Mouse (Mus musculus) c-Kit-positive CD71-positive TER-119-negative erythroid progenitor cells, embryonic 14.5 days (primary cell): ENCODE measurements around the gene Olfr1133.
"Not testable (repeated sequence)": the region's sequence is repeated elsewhere in the genome, so short reads cannot be mapped to it uniquely, and the experiment has no call there.

Source experiments
- DNase-seq: peaks from one replicate; pipeline ENCODE4 v3.0.0-alpha.2; 2013; ENCODE audit warnings: low read depth

Gene Olfr1133

GRCm38 (mm10) chr2:87647274-87647673 is at the start of gene Olfr1133:
TSS of gene Olfr1133 (minus strand) at chr2:87647374.
- DNase-seq: no peak

GRCm38 (mm10) chr2:87693847-87694246 is 46.7 kb upstream of the Olfr1133 start, which contains the start of gene Olfr1136:
TSS of gene Olfr1136 (minus strand) at chr2:87693947.
- DNase-seq: no peak

- no peak for DNase-seq
Measured at GRCm38 (mm10) chr2:87673564-87673963, 26.4 kb upstream of the Olfr1133 start, which contains the start of gene Olfr1135. TSS of gene Olfr1135 (minus strand) at chr2:87673664.

GRCm38 (mm10) chr2:87658360-87658759 is 11.2 kb upstream of the Olfr1133 start, which contains the start of gene Olfr1134:
TSS of gene Olfr1134 (minus strand) at chr2:87658460.
- DNase-seq: no peak

GRCm38 (mm10) chr2:87642441-87642840 is 4.7 kb downstream of the Olfr1133 start:
- DNase-seq: no peak

DNA sequence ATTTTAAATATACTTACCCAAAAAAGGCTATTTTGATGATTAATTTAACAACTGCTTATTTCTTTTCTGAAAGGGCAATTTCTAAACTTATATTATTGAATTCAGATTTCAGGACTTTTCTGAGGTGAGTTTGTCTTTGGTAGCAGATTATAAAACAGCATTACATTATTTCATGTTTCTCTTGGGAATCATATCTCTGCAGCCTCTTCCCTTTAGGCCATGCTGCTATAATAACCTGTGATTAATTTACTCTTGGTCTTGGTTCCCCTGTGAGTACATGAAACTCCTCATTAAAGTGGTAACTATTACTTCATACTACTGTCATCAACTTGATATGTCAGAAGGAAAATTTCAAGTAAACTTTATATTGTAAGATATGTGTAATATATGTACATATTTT is 9.7 kb downstream of the Olfr1133 start, which contains the start of gene Olfr1132:
TSS of gene Olfr1132 (minus strand) at position 101 of the 400 bp plus-strand sequence.
- no peak for DNase-seq

DNA sequence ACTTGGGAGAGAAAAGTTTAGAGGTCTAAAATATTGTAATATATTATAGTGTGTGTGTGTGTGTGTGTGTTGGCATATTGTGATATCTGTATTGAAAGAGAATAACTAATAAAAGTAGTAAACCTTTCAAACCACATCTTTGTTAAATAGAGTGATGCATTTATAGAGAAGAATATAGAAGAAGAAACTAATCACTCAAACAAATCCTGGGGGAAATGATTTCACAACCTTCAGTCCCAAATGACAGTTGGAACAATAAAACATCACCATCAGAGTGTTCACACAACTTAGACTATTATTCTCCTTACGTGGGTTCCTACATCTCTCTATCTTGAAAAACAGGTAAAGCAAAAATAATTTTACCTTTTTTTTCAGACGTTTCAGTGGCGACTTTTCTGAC is 20.4 kb downstream of the Olfr1133 start, which contains the start of gene Olfr1131:
TSS of gene Olfr1131 (plus strand) at position 301 of the 400 bp plus-strand sequence.
- no peak for DNase-seq

DNA sequence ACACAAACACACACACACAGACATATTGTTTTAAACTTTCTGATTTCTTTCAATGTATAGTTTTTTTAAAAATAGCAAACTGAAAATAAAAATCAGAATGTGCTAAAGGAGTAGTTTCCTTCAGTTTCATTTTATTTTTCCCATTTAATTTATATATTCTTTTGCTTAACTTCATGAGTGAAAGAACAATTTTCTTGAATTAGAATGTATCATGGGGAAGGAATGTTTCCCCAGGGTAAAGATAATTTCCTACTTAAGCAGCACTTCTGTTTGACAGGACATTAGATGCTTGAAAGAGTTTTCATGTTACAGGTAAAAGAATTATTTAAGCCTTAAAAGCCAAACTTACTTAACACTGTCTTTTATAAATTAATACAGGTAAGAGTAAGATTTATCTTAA is 41.3 kb downstream of the Olfr1133 start, which contains the start of gene Olfr1130:
TSS of gene Olfr1130 (plus strand) at position 301 of the 400 bp plus-strand sequence.
- not testable (repeated sequence) for DNase-seq
